Mouse (Mus musculus): Measurements from ENCODE around the gene Spata7.

GRCm38 (mm10) chr12:98673879-98674278, 45.9 kb downstream of the Spata7 start:
- no peak for TF ChIP-seq CTCF (IDR thresholded peaks at IDR 0.05; ENCODE audit: low read depth, low read length)
- TF ChIP-seq POLR2A (IDR thresholded peaks at IDR 0.05; ENCODE audit: borderline replicate concordance, low read depth, low read length): no peak
